Mouse (Mus musculus): ENCODE results near the gene AU021092. TPM values are rescaled to one million over a fixed set of nuclear protein-coding genes. Genes with fewer than 3 reads are reported as not detected.
"Not testable (repeated sequence)": the region's sequence is repeated elsewhere in the genome, so short reads cannot be mapped to it uniquely, and the experiment has no call there.

The AU021092 gene
- polyA plus RNA-seq, 1 experiment from 2014 or later: 4.2 TPM

DNA sequence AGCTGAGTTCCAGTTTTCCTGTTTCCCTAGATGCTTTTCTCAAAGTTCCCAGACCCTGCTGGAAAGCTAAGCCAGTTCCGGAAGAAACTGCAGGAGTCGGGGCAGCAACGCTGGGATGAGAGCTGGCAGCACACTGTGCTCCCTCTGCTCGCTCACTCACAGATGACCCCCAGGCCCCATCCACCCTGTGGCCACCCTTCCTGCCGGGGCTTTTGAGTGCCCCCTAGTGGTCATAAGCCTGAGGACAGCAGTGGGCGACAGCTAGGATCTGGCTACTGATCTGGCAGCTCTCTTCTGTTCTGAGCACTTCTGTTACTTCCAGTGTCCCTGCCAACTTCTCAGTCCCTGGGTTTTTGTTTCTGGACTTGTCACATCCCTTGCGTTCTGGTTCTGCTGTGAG lies 22.3 kb upstream of the AU021092 start:
- 38% methylated on average over 7 of the region's 7 CpGs for WGBS
- H3K4me1 ChIP-seq (ENCODE audit: control insufficient read depth, insufficient read depth, low read length): no peaks in the 10 kb centered on the region
- H3K4me2 ChIP-seq (ENCODE audit: low read depth, low read length): no peak overlapping the region
- no peak overlapping the region for H3K4me3 ChIP-seq (ENCODE audit: low read length)
- peaks cover 9% of the 10 kb centered on the region for H3K36me3 ChIP-seq (ENCODE audit: control insufficient read depth, insufficient read depth, low read length)
- ATAC-seq: peak; percentile 68; the same call in 1 of the 2 replicates
- H3K9me3 ChIP-seq (ENCODE audit: control insufficient read depth, low read length): no peaks in the 10 kb centered on the region
- H3K9ac ChIP-seq (ENCODE audit: low read depth, low read length): no peak overlapping the region
- H3K27ac ChIP-seq (ENCODE audit: low read length): no peak overlapping the region
- no peaks in the 10 kb centered on the region for H3K27me3 ChIP-seq (replicated peaks; ENCODE audit: control insufficient read depth, insufficient read depth, low read length)

DNA sequence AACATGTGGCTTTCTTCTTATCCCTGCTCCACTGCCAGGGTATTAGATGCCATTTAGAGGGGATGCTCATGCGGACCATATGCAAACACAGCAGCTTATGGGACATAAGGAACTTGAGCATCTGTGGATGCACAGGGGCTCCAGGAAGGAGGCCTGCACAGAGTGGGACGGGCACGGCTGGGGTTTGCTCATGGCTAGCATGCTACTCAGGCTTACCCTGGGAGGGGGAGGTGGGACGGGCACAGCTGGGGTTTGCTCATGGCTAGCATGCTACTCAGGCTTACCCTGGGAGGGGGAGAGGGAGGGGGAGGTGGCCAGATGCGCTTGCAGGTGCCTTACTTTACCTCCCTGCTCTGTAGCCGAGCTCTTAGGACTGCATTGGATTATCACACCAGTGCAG lies 20.8 kb upstream of the AU021092 start:
- Histone ChIP-seq H3K27me3 (replicated peaks; ENCODE audit: control insufficient read depth, insufficient read depth, low read length) (no peaks in the 10 kb centered on the region), H3K36me3 (ENCODE audit: control insufficient read depth, insufficient read depth, low read length) (peaks cover 9% of the 10 kb centered on the region), H3K9ac (ENCODE audit: low read depth, low read length) (no peak overlapping the region), H3K4me2 (ENCODE audit: low read depth, low read length) (no peak overlapping the region), H3K27ac (ENCODE audit: low read length) (no peak overlapping the region), H3K4me3 (ENCODE audit: low read length) (no peak overlapping the region), H3K4me1 (ENCODE audit: control insufficient read depth, insufficient read depth, low read length) (no peaks in the 10 kb centered on the region), H3K9me3 (ENCODE audit: control insufficient read depth, low read length) (no peaks in the 10 kb centered on the region)
- ATAC-seq: no peak
- WGBS: 90% methylated on average over 6 of the region's 6 CpGs

DNA sequence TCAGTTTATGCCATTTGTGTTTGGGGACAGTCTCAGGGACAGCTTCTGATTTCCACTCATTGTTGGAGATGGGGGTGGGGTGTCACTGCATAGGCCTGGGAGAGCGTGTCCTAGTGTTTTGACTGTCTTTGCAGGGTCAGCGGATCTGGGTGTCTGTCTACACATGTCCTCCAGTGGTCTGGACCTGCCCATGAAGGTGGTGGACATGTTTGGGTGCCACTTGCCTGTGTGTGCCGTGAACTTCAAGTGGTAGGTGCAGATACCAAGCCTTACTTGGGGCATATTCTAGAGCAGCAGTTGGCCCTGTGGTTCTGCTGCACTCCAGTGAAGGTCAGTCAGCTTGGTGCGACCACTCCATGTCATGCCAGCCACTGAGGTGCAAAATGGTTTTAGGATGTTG lies 20.3 kb upstream of the AU021092 start:
- no peaks in the 10 kb centered on the region for H3K27me3 ChIP-seq (replicated peaks; ENCODE audit: control insufficient read depth, insufficient read depth, low read length)
- 96% methylated on average over 4 of the region's 4 CpGs for WGBS
- no peak overlapping the region for H3K4me3 ChIP-seq (ENCODE audit: low read length)
- H3K27ac ChIP-seq (ENCODE audit: low read length): no peak overlapping the region
- no peak for ATAC-seq
- H3K9me3 ChIP-seq (ENCODE audit: control insufficient read depth, low read length): no peaks in the 10 kb centered on the region
- peaks cover 9% of the 10 kb centered on the region for H3K36me3 ChIP-seq (ENCODE audit: control insufficient read depth, insufficient read depth, low read length)
- no peak overlapping the region for H3K9ac ChIP-seq (ENCODE audit: low read depth, low read length)
- no peaks in the 10 kb centered on the region for H3K4me1 ChIP-seq (ENCODE audit: control insufficient read depth, insufficient read depth, low read length)
- no peak overlapping the region for H3K4me2 ChIP-seq (ENCODE audit: low read depth, low read length)

DNA sequence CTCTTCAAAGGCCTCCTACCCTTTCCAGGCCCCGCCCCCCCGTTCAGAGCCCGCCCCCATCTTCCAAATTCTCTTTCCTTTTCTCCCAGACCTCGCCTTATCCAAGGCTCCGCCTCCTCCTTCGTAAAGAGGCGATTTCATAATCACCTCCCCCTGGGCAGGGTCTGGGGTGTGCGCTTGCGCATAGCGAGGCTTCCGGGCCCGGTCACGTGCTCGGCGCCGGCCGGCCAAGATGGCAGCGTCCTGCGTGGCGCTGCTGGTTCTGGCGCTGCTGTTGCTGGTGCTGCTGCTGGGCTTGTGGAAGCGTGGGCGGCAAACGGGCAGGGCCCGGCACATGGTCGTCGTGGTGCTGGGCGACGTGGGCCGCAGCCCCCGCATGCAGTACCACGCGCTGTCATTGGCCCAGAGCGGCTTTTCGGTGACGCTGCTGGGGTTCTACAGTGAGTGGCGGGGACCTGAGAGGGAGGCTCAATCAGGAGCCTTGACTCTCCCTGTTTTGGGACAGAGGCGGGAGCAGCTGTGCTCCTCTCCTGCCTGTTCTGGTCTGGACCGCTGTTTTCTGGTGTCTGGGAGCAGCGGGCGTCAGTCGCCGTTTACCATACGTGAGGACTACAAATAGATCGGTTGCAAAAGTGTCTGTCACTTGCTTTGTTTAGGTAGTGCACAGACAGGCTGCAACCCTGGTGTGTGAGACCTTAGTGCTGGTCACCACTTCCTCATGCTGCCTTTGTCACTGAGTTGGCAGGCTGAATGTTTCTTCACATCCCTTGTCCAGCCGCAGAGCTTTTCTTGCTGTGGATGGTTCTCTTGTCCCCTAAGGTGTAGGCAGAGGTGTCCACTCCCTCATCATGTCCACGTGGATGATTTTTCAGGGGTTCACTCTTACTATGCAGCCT lies 11.6 kb upstream of the AU021092 start, which contains the start of gene Alg1:
Alg1 (plus strand) TSS at position 204 of the 896 bp plus-strand sequence.
- WGBS: 1% methylated on average over 47 of the region's 47 CpGs

DNA sequence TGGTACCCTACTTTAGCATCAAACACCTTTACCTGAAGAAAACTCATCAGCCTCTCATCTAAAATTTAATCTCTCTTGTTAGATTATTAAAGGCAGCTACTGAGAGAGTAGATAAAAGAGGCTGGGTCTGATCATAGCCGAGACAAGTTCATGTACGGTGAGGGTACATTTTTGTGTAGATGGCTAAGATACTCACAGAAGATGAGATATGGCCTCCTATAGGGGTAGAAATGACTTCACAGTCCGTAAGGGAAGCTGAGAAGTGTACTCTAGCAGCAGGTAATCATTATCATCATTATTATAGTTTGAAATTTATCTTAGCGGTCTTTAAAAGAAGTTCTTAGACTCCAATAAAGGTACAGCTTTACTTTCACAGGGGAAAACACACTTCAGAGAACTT lies 10.9 kb upstream of the AU021092 start:
- Histone ChIP-seq H3K4me3 (ENCODE audit: low read length) (peak overlapping the region; percentile 93), H3K4me1 (ENCODE audit: control insufficient read depth, insufficient read depth, low read length) (peaks cover 13% of the 10 kb centered on the region), H3K4me2 (ENCODE audit: low read depth, low read length) (peak overlapping the region; percentile 81; the same call in 1 of the 2 replicates), H3K36me3 (ENCODE audit: control insufficient read depth, insufficient read depth, low read length) (no peaks in the 10 kb centered on the region), H3K9me3 (ENCODE audit: control insufficient read depth, low read length) (no peaks in the 10 kb centered on the region), H3K27me3 (replicated peaks; ENCODE audit: control insufficient read depth, insufficient read depth, low read length) (no peaks in the 10 kb centered on the region), H3K27ac (ENCODE audit: low read length) (no peak overlapping the region), H3K9ac (ENCODE audit: low read depth, low read length) (no peak overlapping the region)
- peak; percentile 43; the same call in 1 of the 2 replicates for ATAC-seq
- whole genome bisulfite sequencing: 66% methylated on average over 4 of the region's 4 CpGs

More for the DNA sequence above, 11.6 kb upstream of the AU021092 start, which contains the start of gene Alg1:
- Histone ChIP-seq H3K27me3 (replicated peaks; ENCODE audit: control insufficient read depth, insufficient read depth, low read length) (no peaks in the 10 kb centered on the region), H3K9ac (ENCODE audit: low read depth, low read length) (peak within 1 kb of the TSS; percentile 86), H3K4me2 (ENCODE audit: low read depth, low read length) (peak within 1 kb of the TSS; percentile 81), H3K9me3 (ENCODE audit: control insufficient read depth, low read length) (no peaks in the 10 kb centered on the region), H3K36me3 (ENCODE audit: control insufficient read depth, insufficient read depth, low read length) (no peaks in the 10 kb centered on the region), H3K4me3 (ENCODE audit: low read length) (peak within 1 kb of the TSS; percentile 93), H3K4me1 (ENCODE audit: control insufficient read depth, insufficient read depth, low read length) (peaks cover 13% of the 10 kb centered on the region), H3K27ac (ENCODE audit: low read length) (no peak within 1 kb of the TSS; the same call in 1 of the 2 replicates)
- peak; percentile 97 for ATAC-seq

DNA sequence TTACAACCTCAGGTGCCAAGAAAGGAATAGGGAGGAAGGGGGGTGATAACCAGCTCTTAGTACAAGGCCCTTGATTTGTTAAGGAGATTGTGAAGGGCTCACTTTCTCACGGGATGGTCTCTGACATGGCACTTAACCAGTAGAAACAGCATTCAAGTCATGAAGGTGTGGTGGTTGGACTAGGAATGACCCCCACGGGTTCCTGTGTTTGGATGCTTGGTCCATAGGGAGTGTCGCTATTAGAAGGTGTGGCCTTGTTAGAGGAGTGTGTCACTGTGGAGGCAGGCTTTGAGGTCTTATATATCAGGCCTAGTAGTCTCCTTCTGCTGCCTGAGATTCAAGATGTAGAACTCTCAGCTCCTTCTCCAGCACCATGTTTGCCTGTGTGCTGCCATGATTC lies 6.0 kb upstream of the AU021092 start:
- H3K27ac ChIP-seq (ENCODE audit: low read length); H3K4me1 ChIP-seq (ENCODE audit: control insufficient read depth, insufficient read depth, low read length); H3K9me3 ChIP-seq (ENCODE audit: control insufficient read depth, low read length); H3K27me3 ChIP-seq (replicated peaks; ENCODE audit: control insufficient read depth, insufficient read depth, low read length); ATAC-seq; H3K4me3 ChIP-seq (ENCODE audit: low read length); H3K9ac ChIP-seq (ENCODE audit: low read depth, low read length); H3K4me2 ChIP-seq (ENCODE audit: low read depth, low read length); H3K36me3 ChIP-seq (ENCODE audit: control insufficient read depth, insufficient read depth, low read length): not testable (repeated sequence)
- 69% methylated on average over 3 of the region's 3 CpGs for WGBS

DNA sequence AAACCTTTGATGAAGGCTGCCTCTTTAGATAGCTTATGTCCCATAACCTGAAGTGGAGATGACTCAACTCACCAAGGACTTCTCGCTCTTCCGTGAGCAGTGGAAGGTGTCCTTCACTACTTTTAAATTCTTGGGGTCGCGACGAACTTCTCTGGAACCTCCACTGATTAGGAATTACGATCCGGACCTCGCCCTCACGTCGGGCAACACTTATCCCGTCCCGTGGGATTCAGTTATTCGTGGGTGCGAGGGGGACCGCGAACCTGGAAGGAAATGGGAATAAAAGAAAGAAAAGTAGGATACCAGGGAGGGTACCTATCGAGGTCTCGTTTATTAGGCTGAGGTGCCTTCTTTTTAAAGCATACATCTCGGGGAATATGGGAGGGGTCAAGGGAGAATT lies 5.4 kb upstream of the AU021092 start:
- 76% methylated on average over 19 of the region's 19 CpGs for WGBS
- not testable (repeated sequence) for H3K27me3 ChIP-seq (replicated peaks; ENCODE audit: control insufficient read depth, insufficient read depth, low read length)

DNA sequence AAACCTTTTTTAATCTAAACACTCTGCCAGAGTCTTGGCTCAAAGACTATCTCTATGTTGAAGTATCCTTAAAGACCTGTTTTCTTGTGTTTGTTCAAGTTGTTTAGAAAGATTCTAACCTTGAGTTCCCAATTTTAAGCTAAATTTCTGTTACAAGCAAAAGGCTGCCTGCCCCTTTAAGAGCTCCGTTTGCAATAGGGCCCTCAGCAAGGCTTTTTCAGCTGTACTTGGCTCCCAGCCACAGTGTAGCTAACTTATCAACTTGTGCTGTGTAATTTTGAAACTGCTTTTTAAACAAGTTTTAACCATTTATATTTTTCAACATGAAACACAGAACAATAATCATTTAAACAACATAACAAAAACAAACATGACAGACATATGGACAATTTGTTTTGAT lies 4.4 kb upstream of the AU021092 start:
- 2% methylated on average over 1 of the region's 1 CpGs for WGBS

More for the DNA sequence above, 5.4 kb upstream of the AU021092 start:
- not testable (repeated sequence) for H3K4me3 ChIP-seq (ENCODE audit: low read length); H3K4me1 ChIP-seq (ENCODE audit: control insufficient read depth, insufficient read depth, low read length); H3K36me3 ChIP-seq (ENCODE audit: control insufficient read depth, insufficient read depth, low read length); ATAC-seq; H3K9ac ChIP-seq (ENCODE audit: low read depth, low read length); H3K9me3 ChIP-seq (ENCODE audit: control insufficient read depth, low read length); H3K4me2 ChIP-seq (ENCODE audit: low read depth, low read length); H3K27ac ChIP-seq (ENCODE audit: low read length)

DNA sequence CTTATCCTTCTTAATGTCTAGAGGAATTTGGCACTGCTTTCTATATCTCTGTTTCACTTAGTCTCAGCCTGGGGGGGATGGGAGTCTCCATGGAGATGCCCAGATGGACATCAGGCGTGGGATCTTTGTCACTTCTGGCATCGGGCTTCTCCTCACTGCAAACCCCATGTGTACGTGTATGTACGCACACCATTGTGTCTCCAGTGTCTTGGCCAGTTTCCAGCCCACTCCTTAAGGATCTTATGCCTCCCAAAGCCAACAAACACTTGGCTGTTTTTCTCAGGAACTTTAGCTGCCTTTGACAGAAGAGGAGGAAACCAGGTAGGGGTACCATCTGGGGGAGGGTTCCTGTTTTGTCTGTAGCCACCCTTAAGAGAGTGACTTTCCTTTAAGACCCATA lies 696 bp downstream of the AU021092 start:
- no peak overlapping the region for H3K27ac ChIP-seq (ENCODE audit: low read length)
- no peak for ATAC-seq
- H3K9me3 ChIP-seq (ENCODE audit: control insufficient read depth, low read length): no peaks in the 10 kb centered on the region
- H3K9ac ChIP-seq (ENCODE audit: low read depth, low read length): no peak overlapping the region
- no peaks in the 10 kb centered on the region for H3K4me1 ChIP-seq (ENCODE audit: control insufficient read depth, insufficient read depth, low read length)
- 0 out of 2 replicates have a peak, but pooled peaks cover 2% of the 10 kb centered on the region for H3K27me3 ChIP-seq (replicated peaks; ENCODE audit: control insufficient read depth, insufficient read depth, low read length)
- H3K36me3 ChIP-seq (ENCODE audit: control insufficient read depth, insufficient read depth, low read length): no peaks in the 10 kb centered on the region
- H3K4me2 ChIP-seq (ENCODE audit: low read depth, low read length): no peak overlapping the region
- no peak overlapping the region for H3K4me3 ChIP-seq (ENCODE audit: low read length)
- WGBS: 62% methylated on average over 4 of the region's 4 CpGs

More for the DNA sequence above, 4.4 kb upstream of the AU021092 start:
- H3K27me3 ChIP-seq (replicated peaks; ENCODE audit: control insufficient read depth, insufficient read depth, low read length); H3K4me2 ChIP-seq (ENCODE audit: low read depth, low read length); H3K27ac ChIP-seq (ENCODE audit: low read length); H3K9ac ChIP-seq (ENCODE audit: low read depth, low read length); H3K4me1 ChIP-seq (ENCODE audit: control insufficient read depth, insufficient read depth, low read length); H3K9me3 ChIP-seq (ENCODE audit: control insufficient read depth, low read length); H3K4me3 ChIP-seq (ENCODE audit: low read length); ATAC-seq; H3K36me3 ChIP-seq (ENCODE audit: control insufficient read depth, insufficient read depth, low read length): not testable (repeated sequence)

All from intestine, embryonic 16.5 days (tissue).